Mouse (Mus musculus) kidney, embryonic 16.5 days (tissue): ENCODE measurements around the gene Gm21761. TPM values are rescaled to one million over a fixed set of nuclear protein-coding genes. Genes with fewer than 3 reads are reported as not detected.
"Not testable (repeated sequence)": the region's sequence is repeated elsewhere in the genome, so short reads cannot be mapped to it uniquely, and the experiment has no call there.

ENCODE experiments used
- ATAC-seq: fragments of 200-750 bp; cut with Nextera tagmentation; 2 replicates; pipeline ENCODE4 v1.8.0; 2017; ENCODE audit warnings: moderate TSS enrichment; ENCODE audit not compliant: low FRiP score, low TSS enrichment
- H3K27ac ChIP-seq: fragments of 300-500 bp; sonication (generic); 2 replicates; pipeline ENCODE4 v1.5.1; 2014; ENCODE audit warnings: low read length
- H3K27me3 ChIP-seq: fragments of 300-500 bp; sonication (generic); 2 replicates; pipeline ENCODE4 v1.6.1; 2014; ENCODE audit warnings: low read length, control low read depth, mixed read lengths; ENCODE audit not compliant: insufficient read depth
- H3K36me3 ChIP-seq: fragments of 300-500 bp; sonication (generic); 2 replicates; pipeline ENCODE4 v1.6.1; 2014; ENCODE audit warnings: low read length, control low read depth, mixed read lengths; ENCODE audit not compliant: insufficient read depth
- H3K4me1 ChIP-seq: fragments of 300-500 bp; sonication (generic); 2 replicates; pipeline ENCODE4 v1.6.1; 2014; ENCODE audit warnings: low read length, control low read depth, mixed read lengths; ENCODE audit not compliant: insufficient read depth
- H3K4me2 ChIP-seq: fragments of 300-500 bp; sonication (generic); replicated peaks from 2 replicates; pipeline ENCODE4 v1.6.1; 2014; ENCODE audit warnings: low read depth, low read length
- H3K4me3 ChIP-seq: fragments of 300-500 bp; sonication (generic); 2 replicates; pipeline ENCODE4 v1.5.1; 2014; ENCODE audit warnings: mild to moderate bottlenecking, low read length
- H3K9ac ChIP-seq: fragments of 300-500 bp; sonication (generic); replicated peaks from 2 replicates; pipeline ENCODE4 v1.6.1; 2014; ENCODE audit warnings: low read length
- H3K9me3 ChIP-seq: fragments of 300-500 bp; sonication (generic); 2 replicates; pipeline ENCODE4 v1.6.1; 2016; ENCODE audit warnings: low read length, control low read depth
- WGBS: fragments of 180-500 bp; shearing (Covaris S2); extraction: QIAGEN DNeasy Blood & Tissue Kit; methylation state at CpG from one replicate; pipeline ENCODE4 v1.1.7; 2014; 5-methylcytosine and 5-hydroxymethylcytosine counted together
- polyA plus RNA-seq: library from polyadenylated mRNA; unstranded; fragments of >200 nt; fragmentation: Nextera tagmentation; extraction: Ambion mirVana; gene quantifications from 2 replicates; pipeline ENCODE4 v1.2.1, GENCODE M21; 2015

Gm21761 gene
- polyA plus RNA-seq, 1 experiment from 2014 or later, result not detected

GRCm38 (mm10) chr13:119916966-119917722 lies 11.9 kb downstream of the Gm21761 start:
- WGBS, result 80% methylated on average over 4 of the region's 5 CpGs

GRCm38 (mm10) chr13:119916449-119916848 lies 12.6 kb downstream of the Gm21761 start:
- not testable (repeated sequence) for H3K4me1 ChIP-seq, H3K27ac ChIP-seq, ATAC-seq, H3K4me2 ChIP-seq, H3K4me3 ChIP-seq, H3K9me3 ChIP-seq, H3K9ac ChIP-seq, H3K36me3 ChIP-seq, H3K27me3 ChIP-seq
- 73% methylated on average over 2 of the region's 2 CpGs for WGBS

More at GRCm38 (mm10) chr13:119916966-119917722, 11.9 kb downstream of the Gm21761 start:
- not testable (repeated sequence) for H3K27ac ChIP-seq, H3K4me3 ChIP-seq, H3K9me3 ChIP-seq, ATAC-seq, H3K27me3 ChIP-seq, H3K9ac ChIP-seq, H3K4me1 ChIP-seq, H3K36me3 ChIP-seq, H3K4me2 ChIP-seq

GRCm38 (mm10) chr13:119898549-119898948 lies 30.5 kb downstream of the Gm21761 start:
- not testable (repeated sequence) for H3K9ac ChIP-seq, H3K27me3 ChIP-seq, H3K27ac ChIP-seq, H3K36me3 ChIP-seq, ATAC-seq, H3K4me2 ChIP-seq, H3K4me3 ChIP-seq, H3K9me3 ChIP-seq, H3K4me1 ChIP-seq
- WGBS, result 80% methylated on average over 4 of the region's 5 CpGs

GRCm38 (mm10) chr13:119894685-119895084 lies 34.4 kb downstream of the Gm21761 start, which contains the start of gene Tcstv1:
TSS of gene Tcstv1 (minus strand) at chr13:119894785.
- not testable (repeated sequence) for H3K9me3 ChIP-seq, H3K4me1 ChIP-seq, H3K27me3 ChIP-seq, H3K27ac ChIP-seq, H3K9ac ChIP-seq, H3K4me2 ChIP-seq, H3K4me3 ChIP-seq, H3K36me3 ChIP-seq, ATAC-seq
- WGBS, result 80% methylated on average over 3 of the region's 3 CpGs

GRCm38 (mm10) chr13:119886896-119887295 lies 42.2 kb downstream of the Gm21761 start:
- H3K9me3 ChIP-seq, H3K4me1 ChIP-seq, H3K27me3 ChIP-seq, H3K27ac ChIP-seq, H3K9ac ChIP-seq, H3K4me3 ChIP-seq, H3K36me3 ChIP-seq, H3K4me2 ChIP-seq, ATAC-seq: not testable (repeated sequence)
- WGBS, result 38% methylated on average over 4 of the region's 4 CpGs

- H3K4me3 ChIP-seq, ATAC-seq, H3K9me3 ChIP-seq, H3K27ac ChIP-seq, H3K36me3 ChIP-seq, H3K27me3 ChIP-seq, H3K4me1 ChIP-seq, H3K4me2 ChIP-seq, H3K9ac ChIP-seq: not testable (repeated sequence)
- WGBS, result 77% methylated on average over 5 of the region's 7 CpGs
Measured at GRCm38 (mm10) chr13:119864395-119864999, 64.6 kb downstream of the Gm21761 start.

- H3K9me3 ChIP-seq, H3K36me3 ChIP-seq, H3K9ac ChIP-seq, H3K4me1 ChIP-seq, H3K4me3 ChIP-seq, H3K27ac ChIP-seq, ATAC-seq, H3K4me2 ChIP-seq, H3K27me3 ChIP-seq: not testable (repeated sequence)
- WGBS, result no CpG with 5 or more reads among the region's 6 CpGs
Measured at GRCm38 (mm10) chr13:119862399-119862798, 66.7 kb downstream of the Gm21761 start.

Other genes with a start within 250 kb of the Gm21761 start
- 202 and 204 TPM in 2 replicates for gene Hmgcs1, start 238.9 kb downstream of the Gm21761 start, polyA plus RNA-seq
- gene Nim1k, start 173.4 kb downstream of the Gm21761 start, polyA plus RNA-seq, result 1.3 and 1.4 TPM in 2 replicates
- 28.3 and 30.3 TPM in 2 replicates for gene Zfp131, start 138.4 kb downstream of the Gm21761 start, polyA plus RNA-seq
- gene AF067063, start 99.1 kb downstream of the Gm21761 start, polyA plus RNA-seq, result not detected in 2 replicates
- gene D13Ertd608e, start 93.3 kb downstream of the Gm21761 start, polyA plus RNA-seq, result not detected in 2 replicates
- gene Tcstv1, start 34.5 kb downstream of the Gm21761 start, polyA plus RNA-seq, result not detected in 2 replicates
- not detected in 2 replicates for gene B020031M17Rik, start 21.5 kb upstream of the Gm21761 start, polyA plus RNA-seq
- not detected in 2 replicates for gene Gm36079, start 97.7 kb upstream of the Gm21761 start, polyA plus RNA-seq
- not detected in 2 replicates for gene Gm21188, start 122.9 kb upstream of the Gm21761 start, polyA plus RNA-seq
- not detected in 2 replicates for gene Gm20767, start 211.0 kb upstream of the Gm21761 start, polyA plus RNA-seq
- not detected in 2 replicates for gene Gm21818, start 243.2 kb upstream of the Gm21761 start, polyA plus RNA-seq